Mouse (Mus musculus) embryonic facial prominence, embryonic 15.5 days (tissue): ENCODE data around the gene Foxc1. TPM values are rescaled to one million over a fixed set of nuclear protein-coding genes. Genes with fewer than 3 reads are reported as not detected.

Source experiments
- ATAC-seq: fragments of 200-750 bp; cut with Nextera tagmentation; 2 replicates; pipeline ENCODE4 v1.8.0; 2017; ENCODE audit warnings: low read depth, moderate TSS enrichment; ENCODE audit not compliant: insufficient number of reproducible peaks, low FRiP score, low TSS enrichment
- H3K27ac ChIP-seq: fragments of 300-500 bp; sonication (generic); replicated peaks from 2 replicates; pipeline ENCODE4 v1.5.1; 2015; ENCODE audit warnings: mild to moderate bottlenecking, inconsistent platforms
- H3K27me3 ChIP-seq: fragments of 300-500 bp; sonication (generic); 2 replicates; pipeline ENCODE4 v1.6.1; 2015; ENCODE audit warnings: inconsistent platforms
- H3K36me3 ChIP-seq: fragments of 300-500 bp; sonication (generic); 2 replicates; pipeline ENCODE4 v1.6.1; 2015; ENCODE audit warnings: mild to moderate bottlenecking, inconsistent platforms
- H3K4me1 ChIP-seq: fragments of 300-500 bp; sonication (generic); 2 replicates; pipeline ENCODE4 v1.6.1; 2015; ENCODE audit warnings: inconsistent platforms
- H3K4me2 ChIP-seq: fragments of 300-500 bp; sonication (generic); replicated peaks from 2 replicates; pipeline ENCODE4 v1.6.1; 2015; ENCODE audit warnings: mild to moderate bottlenecking, inconsistent platforms
- H3K4me3 ChIP-seq: fragments of 300-500 bp; sonication (generic); replicated peaks from 2 replicates; pipeline ENCODE4 v1.5.1; 2015; ENCODE audit warnings: mild to moderate bottlenecking, inconsistent platforms
- H3K9ac ChIP-seq: fragments of 300-500 bp; sonication (generic); 2 replicates; pipeline ENCODE4 v1.6.1; 2015; ENCODE audit warnings: inconsistent platforms
- H3K9me3 ChIP-seq: fragments of 300-500 bp; sonication (generic); replicated peaks from 2 replicates; pipeline ENCODE4 v1.6.1; 2016; ENCODE audit warnings: inconsistent platforms
- WGBS: fragments of 180-500 bp; shearing (Covaris S2); methylation state at CpG from one replicate; pipeline ENCODE4 v1.1.7; 2015; 5-methylcytosine and 5-hydroxymethylcytosine counted together
- polyA plus RNA-seq: library from polyadenylated mRNA; unstranded; fragments of >200 nt; fragmentation: Nextera tagmentation; extraction: Ambion mirVana; gene quantifications from 2 replicates; pipeline ENCODE4 v1.2.1, GENCODE M21; 2015

The Foxc1 gene
- polyA plus RNA-seq, 1 experiment from 2014 or later, result 2.0 TPM

DNA sequence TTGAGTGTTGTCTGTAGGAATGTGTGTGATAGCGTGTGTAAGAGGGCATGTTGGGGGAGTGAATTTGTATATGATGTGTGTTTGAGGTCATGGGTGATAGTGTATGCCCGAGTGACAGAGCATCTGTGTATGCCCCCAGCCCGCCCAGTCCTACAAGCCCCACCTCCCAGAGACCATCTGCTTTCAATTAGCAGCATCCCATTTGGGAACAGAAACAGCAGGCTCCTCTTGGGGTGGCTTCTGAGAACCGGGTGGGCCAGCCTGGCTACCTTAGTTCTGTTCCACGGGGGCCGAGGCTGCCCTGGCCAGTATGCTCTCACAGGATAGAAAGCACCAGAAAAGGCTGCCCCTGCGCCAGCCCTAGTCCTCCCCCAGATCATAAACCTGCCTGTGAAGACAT lies 11.9 kb downstream of the Foxc1 start:
- H3K36me3 ChIP-seq, result no peaks in the 10 kb centered on the region
- no peak overlapping the region for H3K9ac ChIP-seq
- peaks cover 47% of the 10 kb centered on the region for H3K27me3 ChIP-seq
- ATAC-seq, result no peak
- H3K27ac ChIP-seq, result no peak overlapping the region
- peaks cover 21% of the 10 kb centered on the region for H3K4me1 ChIP-seq
- H3K9me3 ChIP-seq, result no peaks in the 10 kb centered on the region
- 46% methylated on average over 7 of the region's 7 CpGs for WGBS
- H3K4me3 ChIP-seq, result no peak overlapping the region
- H3K4me2 ChIP-seq, result no peak overlapping the region

DNA sequence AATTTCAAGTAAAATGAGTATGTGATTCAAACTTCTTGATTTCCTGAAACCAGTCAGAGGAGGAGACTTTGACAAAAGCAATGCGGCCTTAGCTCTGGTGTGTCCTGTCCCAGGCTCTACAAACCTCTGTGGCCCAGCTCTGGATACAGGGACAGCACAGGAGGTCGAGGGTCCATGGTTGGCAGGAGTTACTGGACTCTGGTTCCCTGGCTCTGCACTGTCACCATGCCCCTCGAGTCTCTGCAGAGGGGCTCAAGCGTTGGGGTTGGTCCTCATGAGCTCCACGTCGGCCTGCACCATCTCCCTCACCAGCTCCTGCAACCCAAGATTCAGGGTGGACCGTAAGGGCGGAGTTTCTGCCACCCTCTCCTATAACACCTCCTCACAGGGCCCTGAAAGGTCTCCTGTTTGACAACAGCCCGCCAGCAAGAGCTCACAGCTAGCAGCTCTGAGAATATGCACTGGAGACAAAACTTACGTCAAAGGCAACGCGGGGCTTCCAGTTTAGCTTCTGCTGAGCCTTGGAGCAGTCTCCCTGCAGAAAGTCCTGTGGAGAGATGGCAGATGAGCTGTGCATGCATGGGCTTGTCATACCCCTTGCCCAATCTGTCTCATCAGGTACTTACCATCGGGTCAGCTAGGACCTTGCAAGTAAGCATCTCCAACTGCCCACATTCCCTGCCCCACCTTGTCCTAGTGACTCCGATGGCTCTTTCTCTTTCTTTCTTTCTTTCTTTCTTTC lies 13.4 kb downstream of the Foxc1 start:
- H3K27ac ChIP-seq, result no peak overlapping the region
- no peak for ATAC-seq
- H3K4me1 ChIP-seq, result peaks cover 21% of the 10 kb centered on the region

DNA sequence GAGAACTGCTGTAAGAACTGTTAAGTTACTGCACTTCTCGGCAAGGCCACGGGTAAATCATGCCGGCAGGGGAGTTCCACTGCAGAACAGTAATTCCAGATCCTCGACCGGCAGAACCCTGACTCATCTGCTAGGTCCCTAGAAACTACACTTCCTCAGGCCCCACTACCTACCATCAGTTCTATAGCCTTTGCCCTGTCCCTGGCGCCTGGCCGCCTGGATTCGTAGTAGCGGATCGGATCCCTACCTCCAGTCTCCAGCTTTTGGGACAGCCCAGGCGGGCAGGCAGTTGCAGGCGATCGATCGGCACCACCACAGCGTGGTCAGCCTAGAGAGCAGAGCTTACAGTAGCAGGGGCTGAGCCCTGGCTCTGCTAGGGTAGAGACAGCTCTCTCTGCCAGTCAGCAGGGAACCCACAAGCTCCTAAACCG lies 14.2 kb downstream of the Foxc1 start:
- Histone ChIP-seq H3K27me3 (peaks cover 25% of the 10 kb centered on the region), H3K9me3 (no peaks in the 10 kb centered on the region), H3K4me1 (peaks cover 18% of the 10 kb centered on the region), H3K4me2 (peak overlapping the region; percentile 50), H3K9ac (no peak overlapping the region), H3K36me3 (no peaks in the 10 kb centered on the region), H3K4me3 (peak overlapping the region; percentile 26), H3K27ac (no peak overlapping the region; the same call in 1 of the 2 replicates)
- peak; percentile 76; the same call in 1 of the 2 replicates for ATAC-seq
- 14% methylated on average over 16 of the region's 16 CpGs for WGBS

More for the DNA sequence above, 13.4 kb downstream of the Foxc1 start:
- H3K4me2 ChIP-seq, result no peak overlapping the region
- peaks cover 32% of the 10 kb centered on the region for H3K27me3 ChIP-seq
- 44% methylated on average over 14 of the region's 14 CpGs for WGBS
- H3K36me3 ChIP-seq, result no peaks in the 10 kb centered on the region
- H3K9ac ChIP-seq, result no peak overlapping the region
- no peak overlapping the region for H3K4me3 ChIP-seq
- no peaks in the 10 kb centered on the region for H3K9me3 ChIP-seq

DNA sequence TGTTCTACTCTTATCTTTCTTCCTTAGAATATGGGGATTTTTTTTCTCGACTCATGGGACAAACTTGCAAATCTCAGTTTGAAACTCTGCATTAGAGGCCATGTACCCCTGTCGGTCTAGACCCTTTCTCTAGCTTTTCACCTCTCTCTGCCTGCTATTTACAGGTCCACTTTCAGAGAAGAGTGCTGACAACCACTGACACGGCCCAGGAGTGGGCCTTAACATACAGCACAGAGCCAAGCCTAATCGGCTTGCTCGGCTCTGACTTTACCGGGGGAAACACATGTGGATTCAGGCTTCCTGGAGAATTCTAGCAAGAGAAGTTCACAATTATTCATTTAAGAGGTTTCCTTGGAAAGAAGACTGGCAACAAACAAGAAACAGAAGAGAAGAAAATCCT lies 14.6 kb downstream of the Foxc1 start:
- Histone ChIP-seq H3K27me3 (peaks cover 21% of the 10 kb centered on the region), H3K36me3 (no peaks in the 10 kb centered on the region)
- 31% methylated on average over 6 of the region's 6 CpGs for WGBS

DNA sequence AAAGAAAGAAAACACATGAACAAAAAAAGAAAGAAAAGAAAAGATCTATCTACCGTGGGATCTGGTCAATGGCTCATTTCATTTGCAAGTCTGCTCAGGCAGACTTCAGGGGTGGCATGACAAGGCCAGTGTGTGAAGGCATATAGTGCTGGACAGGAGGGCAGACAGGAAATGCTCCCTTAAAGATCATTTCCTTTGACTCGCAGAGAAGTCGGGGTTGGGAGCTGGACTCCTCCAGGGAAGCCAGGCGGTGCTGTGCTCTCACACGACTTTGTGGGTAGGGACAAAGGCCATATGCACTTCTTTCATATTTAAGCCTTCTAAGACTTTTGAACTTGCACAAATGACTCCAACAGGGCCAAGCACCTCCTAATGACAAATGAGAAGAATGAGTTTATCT lies 16.9 kb downstream of the Foxc1 start:
- H3K27ac ChIP-seq, result no peak overlapping the region
- ATAC-seq, result no peak
- WGBS, result 27% methylated on average over 5 of the region's 5 CpGs

More for the DNA sequence above, 14.6 kb downstream of the Foxc1 start:
- Histone ChIP-seq H3K9ac (no peak overlapping the region), H3K4me2 (peak overlapping the region; percentile 50), H3K4me1 (peaks cover 15% of the 10 kb centered on the region), H3K27ac (no peak overlapping the region; the same call in 1 of the 2 replicates), H3K4me3 (peak overlapping the region; percentile 26), H3K9me3 (no peaks in the 10 kb centered on the region)
- ATAC-seq, result no peak

DNA sequence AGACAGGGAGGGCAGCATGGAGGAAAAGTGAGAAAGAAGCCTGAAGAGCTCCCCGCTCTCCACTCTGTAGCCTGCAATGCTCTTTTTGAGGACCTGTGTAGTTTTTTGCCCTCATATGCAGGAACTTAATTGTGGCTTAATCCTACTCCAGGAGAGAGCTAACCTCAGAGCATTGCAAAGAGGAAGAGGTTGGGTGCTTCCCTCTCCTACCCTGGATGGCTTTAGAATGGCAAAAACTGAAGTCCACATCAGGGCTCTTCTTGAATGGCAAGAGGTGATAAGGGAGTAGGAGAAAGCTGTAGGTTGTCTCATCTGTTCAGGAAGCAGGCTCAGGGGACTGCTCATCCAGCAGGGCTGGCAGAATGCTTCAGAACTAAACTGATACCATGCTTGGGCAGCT lies 18.7 kb downstream of the Foxc1 start:
- no peaks in the 10 kb centered on the region for H3K36me3 ChIP-seq
- peaks cover 15% of the 10 kb centered on the region for H3K4me1 ChIP-seq
- 77% methylated on average over 1 of the region's 1 CpGs for WGBS
- no peak overlapping the region for H3K4me2 ChIP-seq
- H3K4me3 ChIP-seq, result no peak overlapping the region
- no peaks in the 10 kb centered on the region for H3K27me3 ChIP-seq
- H3K9me3 ChIP-seq, result no peaks in the 10 kb centered on the region
- no peak overlapping the region for H3K9ac ChIP-seq
- no peak for ATAC-seq
- no peak overlapping the region for H3K27ac ChIP-seq

More for the DNA sequence above, 16.9 kb downstream of the Foxc1 start:
- no peak overlapping the region for H3K9ac ChIP-seq
- no peaks in the 10 kb centered on the region for H3K9me3 ChIP-seq
- H3K4me1 ChIP-seq, result peaks cover 15% of the 10 kb centered on the region
- H3K4me3 ChIP-seq, result no peak overlapping the region
- H3K27me3 ChIP-seq, result peaks cover 6% of the 10 kb centered on the region; the same call in 1 of the 2 replicates
- H3K4me2 ChIP-seq, result no peak overlapping the region
- H3K36me3 ChIP-seq, result no peaks in the 10 kb centered on the region

DNA sequence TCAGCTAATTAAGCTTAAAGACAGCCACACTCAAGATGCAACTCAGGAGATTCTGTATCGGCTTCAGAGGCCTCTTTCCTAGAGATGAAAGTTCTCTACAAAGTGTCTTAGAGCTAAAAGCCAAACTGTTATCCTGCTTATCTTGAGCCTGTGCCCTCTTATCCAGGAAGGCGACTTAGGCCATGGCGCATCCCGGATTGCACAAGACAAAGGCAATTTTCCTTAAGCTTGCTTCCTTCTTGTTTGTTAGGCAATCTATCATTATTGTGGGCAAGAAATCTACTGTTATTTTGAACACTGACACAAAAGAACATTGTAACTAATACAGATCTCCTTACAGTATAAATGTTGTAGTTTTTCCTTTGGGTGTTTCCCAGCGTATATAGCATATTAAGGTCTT lies 20.7 kb downstream of the Foxc1 start:
- Histone ChIP-seq H3K27ac (no peak overlapping the region), H3K9me3 (no peaks in the 10 kb centered on the region), H3K27me3 (no peaks in the 10 kb centered on the region), H3K9ac (no peak overlapping the region), H3K4me1 (no peaks in the 10 kb centered on the region), H3K36me3 (no peaks in the 10 kb centered on the region), H3K4me3 (no peak overlapping the region), H3K4me2 (no peak overlapping the region)
- WGBS, result 82% methylated on average over 5 of the region's 5 CpGs
- no peak for ATAC-seq

DNA sequence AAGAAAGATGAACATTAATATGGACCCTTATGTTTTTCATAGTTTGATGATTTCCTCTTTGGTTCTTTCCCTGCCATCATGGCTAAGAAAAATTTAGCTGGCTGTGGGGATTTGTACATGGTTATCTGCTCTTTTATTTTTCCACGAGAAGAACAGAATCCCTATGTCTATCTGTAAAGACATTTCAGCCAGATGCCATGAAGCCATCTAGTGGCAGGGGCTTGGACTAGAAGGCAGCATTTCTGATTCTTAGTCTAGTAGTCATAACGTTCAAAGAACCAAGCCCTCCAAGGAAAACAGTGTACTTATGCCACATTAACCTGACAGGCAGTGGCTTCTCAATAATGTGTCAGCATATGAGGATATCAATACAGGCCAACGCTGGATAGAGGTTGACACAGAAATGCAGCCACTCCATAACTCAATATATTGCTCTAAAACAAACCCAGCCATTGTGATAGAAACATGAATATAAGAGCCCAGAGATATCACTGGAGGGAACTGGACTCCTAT lies 21.4 kb downstream of the Foxc1 start:
- no peaks in the 10 kb centered on the region for H3K27me3 ChIP-seq
- H3K27ac ChIP-seq, result no peak overlapping the region
- H3K4me3 ChIP-seq, result no peak overlapping the region
- no peaks in the 10 kb centered on the region for H3K9me3 ChIP-seq
- ATAC-seq, result no peak
- no peaks in the 10 kb centered on the region for H3K36me3 ChIP-seq
- no peak overlapping the region for H3K9ac ChIP-seq
- no peaks in the 10 kb centered on the region for H3K4me1 ChIP-seq
- H3K4me2 ChIP-seq, result no peak overlapping the region
- 44% methylated on average over 3 of the region's 3 CpGs for WGBS

DNA sequence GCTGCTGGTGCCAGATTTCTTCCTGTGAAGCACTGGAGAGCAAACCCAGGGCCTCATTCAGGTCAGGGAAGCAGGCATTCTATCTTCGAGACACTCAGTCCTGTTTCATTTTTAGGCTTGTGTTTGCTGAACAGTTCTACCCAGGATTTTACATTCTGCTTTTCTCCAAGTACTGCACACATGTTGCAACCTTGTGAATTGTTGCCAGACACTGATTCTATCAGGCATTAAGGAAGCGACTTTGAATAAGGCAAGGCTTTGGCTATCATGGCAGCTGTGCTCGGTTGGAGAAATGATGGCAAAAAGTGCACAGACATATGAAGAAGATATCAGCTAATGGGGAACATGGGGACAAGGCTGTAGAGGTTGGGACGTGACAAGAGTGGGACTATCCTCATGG lies 22.0 kb downstream of the Foxc1 start:
- no peaks in the 10 kb centered on the region for H3K4me1 ChIP-seq
- no peak for ATAC-seq
- no peak overlapping the region for H3K4me2 ChIP-seq
- H3K4me3 ChIP-seq, result no peak overlapping the region
- H3K36me3 ChIP-seq, result no peaks in the 10 kb centered on the region
- no peak overlapping the region for H3K27ac ChIP-seq
- H3K9ac ChIP-seq, result no peak overlapping the region
- 83% methylated on average over 4 of the region's 4 CpGs for WGBS
- H3K27me3 ChIP-seq, result no peaks in the 10 kb centered on the region
- no peaks in the 10 kb centered on the region for H3K9me3 ChIP-seq

DNA sequence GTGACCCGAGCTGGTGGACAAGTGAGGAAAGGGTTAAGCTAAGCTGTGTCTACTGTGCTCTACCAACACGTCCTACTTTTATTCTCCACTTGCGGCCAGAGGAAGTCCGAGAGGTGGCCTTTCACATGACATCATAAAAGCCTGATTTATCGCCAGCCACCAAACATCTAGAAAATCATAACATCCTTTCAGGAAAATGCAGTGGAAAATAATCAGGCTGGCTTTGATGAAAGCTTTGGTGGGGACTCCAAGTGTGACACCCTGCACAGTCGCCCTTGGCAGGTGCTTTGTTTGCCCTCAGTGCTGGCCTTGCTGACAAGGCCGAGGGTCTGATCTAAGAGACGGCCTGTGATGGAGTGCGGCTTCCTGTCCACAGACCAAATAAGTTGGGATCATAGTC lies 23.9 kb downstream of the Foxc1 start:
- Histone ChIP-seq H3K27me3 (no peaks in the 10 kb centered on the region), H3K27ac (no peak overlapping the region), H3K9ac (no peak overlapping the region), H3K4me1 (no peaks in the 10 kb centered on the region), H3K4me3 (no peak overlapping the region), H3K9me3 (no peaks in the 10 kb centered on the region), H3K4me2 (no peak overlapping the region), H3K36me3 (no peaks in the 10 kb centered on the region)
- ATAC-seq, result no peak
- 63% methylated on average over 9 of the region's 9 CpGs for WGBS

DNA sequence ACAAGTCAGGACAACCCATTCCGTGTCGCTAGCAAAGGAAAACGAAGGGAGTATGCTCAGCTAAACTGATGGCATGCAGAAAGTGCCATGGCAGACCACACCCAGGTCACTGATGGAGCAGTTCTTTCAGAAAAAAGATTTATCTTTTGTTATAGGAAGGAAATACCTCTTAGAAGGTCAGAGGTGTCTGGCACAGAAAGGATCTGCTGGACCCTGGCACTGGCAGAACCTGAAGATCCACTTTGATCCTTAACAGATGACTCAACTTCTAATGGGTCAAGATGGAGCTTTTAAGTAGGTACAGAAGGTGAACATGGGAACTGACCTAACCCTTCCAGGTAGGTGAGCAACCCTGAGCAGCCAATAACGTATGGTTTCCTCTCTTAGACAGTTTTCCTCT lies 29.4 kb downstream of the Foxc1 start:
- no peaks in the 10 kb centered on the region for H3K9me3 ChIP-seq

More for the DNA sequence above, 29.4 kb downstream of the Foxc1 start:
- Histone ChIP-seq H3K9ac (no peak overlapping the region), H3K4me1 (no peaks in the 10 kb centered on the region), H3K4me3 (no peak overlapping the region), H3K27ac (no peak overlapping the region), H3K36me3 (no peaks in the 10 kb centered on the region), H3K4me2 (no peak overlapping the region), H3K27me3 (no peaks in the 10 kb centered on the region)
- WGBS, result 78% methylated on average over 4 of the region's 4 CpGs
- ATAC-seq, result no peak
